Mouse (Mus musculus): ENCODE data around the gene Pdhb. TPM values are rescaled to one million over a fixed set of nuclear protein-coding genes. Genes with fewer than 3 reads are reported as not detected.
A peak's percentile ranks its signal among the peaks of the same experiment; 100 is the strongest.

Pdhb gene
- total RNA-seq (2012; rRNA removed), result 152 and 171 TPM in 2 replicates

DNA sequence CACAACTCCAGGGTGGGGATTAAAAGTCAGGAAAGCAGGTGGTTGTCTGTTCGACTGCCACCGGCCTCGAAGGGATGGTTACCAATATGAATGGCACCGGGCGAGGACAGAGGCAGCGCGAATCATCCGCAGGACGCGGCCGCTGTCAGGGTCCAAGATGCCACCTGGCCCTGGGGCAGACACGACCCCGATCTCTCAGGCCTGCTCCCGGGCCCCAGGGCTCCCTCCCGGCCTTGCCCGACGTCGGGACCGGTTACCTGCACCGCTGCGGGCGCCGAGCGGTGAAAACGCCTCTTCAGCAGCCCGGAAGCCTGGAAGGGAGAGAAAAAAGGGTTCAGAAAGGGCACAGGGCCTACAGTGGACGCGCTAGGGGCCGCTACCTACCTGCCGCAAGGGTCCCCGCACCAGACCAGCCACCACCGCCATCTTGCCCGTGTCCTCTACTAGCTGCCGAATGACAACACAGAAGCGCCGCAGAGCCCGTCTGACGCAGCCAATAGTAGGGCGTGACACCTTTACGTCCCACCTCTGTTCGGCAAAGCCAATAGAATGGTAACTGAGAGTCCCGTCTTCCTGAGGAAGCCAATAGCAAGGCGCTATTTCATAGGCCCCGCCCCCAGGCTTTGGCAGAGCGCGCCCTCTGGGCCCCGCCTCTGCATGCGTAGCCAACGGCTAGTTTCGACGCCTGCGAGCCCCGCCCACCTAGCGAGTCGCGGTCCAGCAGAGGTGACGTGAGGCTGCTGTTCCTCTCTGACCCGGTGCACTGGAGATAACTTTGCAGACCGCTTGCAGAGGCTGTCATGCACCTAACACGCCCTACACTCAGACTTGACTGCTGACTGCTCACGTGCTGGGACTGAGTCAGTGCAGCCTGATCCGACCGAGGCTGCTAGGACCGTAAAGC lies at the start of gene Pdhb:
TSS of gene Pdhb (minus strand) at position 519 of the 904 bp plus-strand sequence.
- Histone ChIP-seq H3K4me1 (ENCODE audit: control insufficient read depth in 2 of 2, insufficient read depth in 2 of 2, low read length in 2 of 2, poor library complexity in 1 of 2) (peaks cover 0 to 3% of the 10 kb centered on the region in 2 experiments; a peak in 2 of 4 replicates), H3K9me3 (ENCODE audit: control insufficient read depth, insufficient read depth, low read depth, low read length) (no peaks in the 10 kb centered on the region), H3K27ac (ENCODE audit: insufficient read depth, low read depth, low read length, poor library complexity, severe bottlenecking) (peak within 1 kb of the TSS; percentile 51), H3K9ac (ENCODE audit: insufficient read depth, low read depth, low read length, poor library complexity, severe bottlenecking) (peak within 1 kb of the TSS; percentile 83), H3K4me3 (ENCODE audit: insufficient read depth in 1 of 2, low read depth in 1 of 2, low read length in 2 of 2, poor library complexity in 1 of 2, severe bottlenecking in 1 of 2) (peak within 1 kb of the TSS; percentile 74 to 93), H3K36me3 (ENCODE audit: control insufficient read depth, insufficient read depth, low read length, poor library complexity, severe bottlenecking) (peaks cover 24% of the 10 kb centered on the region)
- peak; percentile 98 for DNase-seq (ENCODE audit: low read depth, low spot score)
- TF ChIP-seq CHD2 (IDR thresholded peaks at IDR 0.05; ENCODE audit: low read depth, low read length), result no peak
- no peak for TF ChIP-seq ZC3H11A (IDR thresholded peaks at IDR 0.05; ENCODE audit: borderline replicate concordance, low read depth, low read length)
- TF ChIP-seq MAFK (IDR thresholded peaks at IDR 0.05; ENCODE audit: insufficient read depth, low read depth, low read length), result no peak
- in situ Hi-C loops (cut with MboI; ENCODE audit: low sequenced_read_pairs in 2 of 2, unreplicated experiment in 2 of 2), result no loop called here

DNA sequence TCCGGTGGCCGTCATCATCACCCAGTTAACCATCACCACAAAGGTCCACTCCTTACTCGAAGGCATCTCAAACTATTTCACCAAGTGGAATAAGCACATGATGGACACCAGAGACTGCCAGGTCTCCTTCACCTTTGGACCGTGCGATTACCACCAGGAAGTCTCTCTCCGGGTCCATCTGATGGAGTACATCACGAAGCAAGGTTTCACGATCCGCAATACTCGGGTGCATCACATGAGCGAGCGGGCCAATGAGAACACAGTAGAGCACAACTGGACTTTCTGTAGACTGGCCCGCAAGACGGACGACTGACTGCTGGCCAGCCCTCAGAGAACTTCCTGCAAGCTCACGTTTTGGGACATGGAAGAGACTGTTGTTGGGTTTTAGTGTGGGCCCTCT lies 49.7 kb upstream of the Pdhb start:
- in situ Hi-C loops (cut with MboI; ENCODE audit: low sequenced_read_pairs in 2 of 2, unreplicated experiment in 2 of 2), result no loop called here
- no peak overlapping the region for H3K4me3 ChIP-seq (ENCODE audit: insufficient read depth in 1 of 2, low read depth in 1 of 2, low read length in 2 of 2, poor library complexity in 1 of 2, severe bottlenecking in 1 of 2)
- no peak for DNase-seq (ENCODE audit: low read depth, low spot score)
- H3K4me1 ChIP-seq (ENCODE audit: control insufficient read depth in 2 of 2, insufficient read depth in 2 of 2, low read length in 2 of 2, poor library complexity in 1 of 2), result peaks cover 6 to 10% of the 10 kb centered on the region in 2 experiments; a peak in 3 of 4 replicates
- H3K9me3 ChIP-seq (ENCODE audit: control insufficient read depth, insufficient read depth, low read depth, low read length), result no peaks in the 10 kb centered on the region
- no peak overlapping the region for H3K9ac ChIP-seq (ENCODE audit: insufficient read depth, low read depth, low read length, poor library complexity, severe bottlenecking)
- H3K27ac ChIP-seq (ENCODE audit: insufficient read depth, low read depth, low read length, poor library complexity, severe bottlenecking), result no peak overlapping the region
- H3K36me3 ChIP-seq (ENCODE audit: control insufficient read depth, insufficient read depth, low read length, poor library complexity, severe bottlenecking), result peaks cover 7% of the 10 kb centered on the region
- TF ChIP-seq ZC3H11A (IDR thresholded peaks at IDR 0.05; ENCODE audit: borderline replicate concordance, low read depth, low read length), result no peak
- no peak for TF ChIP-seq ZNF384 (IDR thresholded peaks at IDR 0.05; ENCODE audit: low read depth, low read length)
- TF ChIP-seq HCFC1 (IDR thresholded peaks at IDR 0.05; ENCODE audit: borderline replicate concordance, insufficient read depth, low read length), result no peak
- no peak for TF ChIP-seq CHD2 (IDR thresholded peaks at IDR 0.05; ENCODE audit: low read depth, low read length)
- no peak for TF ChIP-seq MAFK (IDR thresholded peaks at IDR 0.05; ENCODE audit: insufficient read depth, low read depth, low read length)

DNA sequence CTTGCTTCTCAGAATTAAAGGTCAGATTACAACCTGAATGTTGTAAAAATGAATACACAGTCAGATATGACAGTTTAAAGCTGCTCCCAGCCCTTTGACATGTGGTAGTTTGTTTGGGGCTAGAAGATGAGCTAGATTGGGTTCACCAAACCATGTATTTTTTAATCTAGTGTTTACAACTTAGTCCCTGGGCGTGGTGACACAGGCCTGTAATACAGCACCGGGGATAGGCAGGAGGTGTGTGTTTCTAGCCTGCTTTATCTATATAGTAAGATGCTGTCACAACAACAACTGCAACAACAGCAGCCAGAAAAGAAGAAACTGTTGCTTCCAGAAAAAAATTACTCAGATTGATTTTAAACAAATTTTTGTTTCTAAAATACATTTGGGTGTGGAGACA lies 48.1 kb upstream of the Pdhb start:
- peaks cover 7% of the 10 kb centered on the region for H3K36me3 ChIP-seq (ENCODE audit: control insufficient read depth, insufficient read depth, low read length, poor library complexity, severe bottlenecking)
- H3K27ac ChIP-seq (ENCODE audit: insufficient read depth, low read depth, low read length, poor library complexity, severe bottlenecking), result no peak overlapping the region
- no peak for DNase-seq (ENCODE audit: low read depth, low spot score)
- H3K9ac ChIP-seq (ENCODE audit: insufficient read depth, low read depth, low read length, poor library complexity, severe bottlenecking), result no peak overlapping the region
- TF ChIP-seq ZNF384 (IDR thresholded peaks at IDR 0.05; ENCODE audit: low read depth, low read length), result no peak
- TF ChIP-seq HCFC1 (IDR thresholded peaks at IDR 0.05; ENCODE audit: borderline replicate concordance, insufficient read depth, low read length), result no peak
- TF ChIP-seq CHD2 (IDR thresholded peaks at IDR 0.05; ENCODE audit: low read depth, low read length), result no peak
- no peak for TF ChIP-seq ZC3H11A (IDR thresholded peaks at IDR 0.05; ENCODE audit: borderline replicate concordance, low read depth, low read length)
- TF ChIP-seq MAFK (IDR thresholded peaks at IDR 0.05; ENCODE audit: insufficient read depth, low read depth, low read length), result no peak
- no peaks in the 10 kb centered on the region for H3K9me3 ChIP-seq (ENCODE audit: control insufficient read depth, insufficient read depth, low read depth, low read length)
- H3K4me3 ChIP-seq (ENCODE audit: insufficient read depth in 1 of 2, low read depth in 1 of 2, low read length in 2 of 2, poor library complexity in 1 of 2, severe bottlenecking in 1 of 2), result no peak overlapping the region
- H3K4me1 ChIP-seq (ENCODE audit: control insufficient read depth in 2 of 2, insufficient read depth in 2 of 2, low read length in 2 of 2, poor library complexity in 1 of 2), result peaks cover 6 to 8% of the 10 kb centered on the region in 2 experiments
- in situ Hi-C loops (cut with MboI; ENCODE audit: low sequenced_read_pairs in 2 of 2, unreplicated experiment in 2 of 2), result no loop called here

DNA sequence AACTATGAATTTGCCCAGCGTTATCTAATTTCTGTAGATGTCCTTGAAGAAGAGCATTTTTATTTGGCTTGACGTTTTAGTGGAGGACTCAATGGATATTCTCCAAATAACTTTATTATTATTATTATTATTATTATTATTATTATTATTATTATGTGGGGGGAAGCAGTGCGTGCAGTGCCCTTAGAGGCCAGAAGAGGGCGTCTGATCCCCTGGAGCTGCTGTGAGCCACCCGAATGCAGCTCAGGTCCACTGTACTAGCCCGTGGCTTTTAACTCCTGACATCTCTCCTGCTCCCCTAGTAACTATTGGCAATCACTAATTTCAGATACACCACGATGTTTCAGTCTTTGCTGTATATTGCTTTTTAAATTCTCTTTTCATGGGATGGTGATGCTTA lies 47.5 kb upstream of the Pdhb start:
- DNase-seq (ENCODE audit: low read depth, low spot score), result no peak
- TF ChIP-seq ZC3H11A (IDR thresholded peaks at IDR 0.05; ENCODE audit: borderline replicate concordance, low read depth, low read length) (no peak), HCFC1 (IDR thresholded peaks at IDR 0.05; ENCODE audit: borderline replicate concordance, insufficient read depth, low read length) (no peak), MAFK (IDR thresholded peaks at IDR 0.05; ENCODE audit: insufficient read depth, low read depth, low read length) (no peak), CHD2 (IDR thresholded peaks at IDR 0.05; ENCODE audit: low read depth, low read length) (no peak), ZNF384 (IDR thresholded peaks at IDR 0.05; ENCODE audit: low read depth, low read length) (no peak)
- Histone ChIP-seq H3K9me3 (ENCODE audit: control insufficient read depth, insufficient read depth, low read depth, low read length) (no peaks in the 10 kb centered on the region), H3K4me1 (ENCODE audit: control insufficient read depth in 2 of 2, insufficient read depth in 2 of 2, low read length in 2 of 2, poor library complexity in 1 of 2) (peaks cover 6 to 11% of the 10 kb centered on the region in 2 experiments), H3K4me3 (ENCODE audit: insufficient read depth in 1 of 2, low read depth in 1 of 2, low read length in 2 of 2, poor library complexity in 1 of 2, severe bottlenecking in 1 of 2) (no peak overlapping the region), H3K9ac (ENCODE audit: insufficient read depth, low read depth, low read length, poor library complexity, severe bottlenecking) (no peak overlapping the region), H3K36me3 (ENCODE audit: control insufficient read depth, insufficient read depth, low read length, poor library complexity, severe bottlenecking) (peaks cover 7% of the 10 kb centered on the region), H3K27ac (ENCODE audit: insufficient read depth, low read depth, low read length, poor library complexity, severe bottlenecking) (no peak overlapping the region)
- in situ Hi-C loops (cut with MboI; ENCODE audit: low sequenced_read_pairs in 2 of 2, unreplicated experiment in 2 of 2), result no loop called here
